Mouse (Mus musculus): ENCODE results near the gene Ttc1. TPM values are rescaled to one million over a fixed set of nuclear protein-coding genes. Genes with fewer than 3 reads are reported as not detected.

Gene Ttc1
- total RNA-seq (2023) = 36.5 TPM

DNA sequence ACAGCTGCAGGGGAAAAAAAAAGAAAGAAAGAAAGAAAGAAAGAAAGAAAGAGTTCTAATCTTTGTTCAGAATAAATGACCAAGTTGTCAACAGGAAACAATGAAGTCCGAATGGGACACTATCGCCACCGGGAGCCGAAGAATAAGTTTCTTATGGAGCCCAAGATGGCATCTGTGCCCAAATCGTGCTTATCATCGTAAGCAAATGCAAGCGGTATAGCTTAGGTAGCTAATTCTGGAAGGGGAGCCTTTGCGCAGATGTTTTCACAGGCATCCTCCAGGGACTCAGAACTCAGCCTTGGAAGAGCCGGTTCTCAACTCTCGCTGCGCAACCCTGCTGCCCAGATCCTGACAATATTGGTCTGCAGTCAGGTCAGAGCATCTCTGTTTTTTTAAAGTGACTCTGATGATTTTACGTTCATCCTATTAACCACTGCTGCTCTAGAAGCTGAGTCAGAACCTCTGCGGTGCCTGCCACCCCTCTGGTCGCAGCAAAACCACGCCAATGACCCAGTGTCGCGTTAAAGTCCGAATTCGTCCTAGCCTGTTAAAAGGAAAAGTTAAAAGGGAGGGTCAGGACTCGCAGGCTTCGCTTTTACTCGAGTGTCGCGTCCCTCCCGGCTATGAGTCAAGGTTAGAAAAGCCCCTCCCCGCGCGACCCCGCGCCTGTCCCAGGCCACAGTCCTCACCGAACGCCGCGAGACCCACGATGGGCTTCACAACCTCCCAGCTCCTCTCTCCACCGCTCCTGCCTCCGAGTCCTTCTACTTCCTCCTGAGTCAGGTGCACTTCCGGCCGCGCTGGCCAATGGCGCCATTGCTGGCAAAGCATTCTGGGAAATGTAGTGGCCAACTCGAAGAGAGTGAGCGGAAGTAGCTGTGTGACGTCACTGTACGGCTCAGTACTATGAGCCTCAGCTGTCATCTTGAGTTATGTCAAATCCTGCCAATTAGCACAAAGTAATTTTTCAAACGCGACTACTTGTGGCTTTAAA, at the start of gene Ttc1:
Gene Ttc1, minus strand, starts transcription at position 776 of the 994 bp plus-strand sequence.

DNA sequence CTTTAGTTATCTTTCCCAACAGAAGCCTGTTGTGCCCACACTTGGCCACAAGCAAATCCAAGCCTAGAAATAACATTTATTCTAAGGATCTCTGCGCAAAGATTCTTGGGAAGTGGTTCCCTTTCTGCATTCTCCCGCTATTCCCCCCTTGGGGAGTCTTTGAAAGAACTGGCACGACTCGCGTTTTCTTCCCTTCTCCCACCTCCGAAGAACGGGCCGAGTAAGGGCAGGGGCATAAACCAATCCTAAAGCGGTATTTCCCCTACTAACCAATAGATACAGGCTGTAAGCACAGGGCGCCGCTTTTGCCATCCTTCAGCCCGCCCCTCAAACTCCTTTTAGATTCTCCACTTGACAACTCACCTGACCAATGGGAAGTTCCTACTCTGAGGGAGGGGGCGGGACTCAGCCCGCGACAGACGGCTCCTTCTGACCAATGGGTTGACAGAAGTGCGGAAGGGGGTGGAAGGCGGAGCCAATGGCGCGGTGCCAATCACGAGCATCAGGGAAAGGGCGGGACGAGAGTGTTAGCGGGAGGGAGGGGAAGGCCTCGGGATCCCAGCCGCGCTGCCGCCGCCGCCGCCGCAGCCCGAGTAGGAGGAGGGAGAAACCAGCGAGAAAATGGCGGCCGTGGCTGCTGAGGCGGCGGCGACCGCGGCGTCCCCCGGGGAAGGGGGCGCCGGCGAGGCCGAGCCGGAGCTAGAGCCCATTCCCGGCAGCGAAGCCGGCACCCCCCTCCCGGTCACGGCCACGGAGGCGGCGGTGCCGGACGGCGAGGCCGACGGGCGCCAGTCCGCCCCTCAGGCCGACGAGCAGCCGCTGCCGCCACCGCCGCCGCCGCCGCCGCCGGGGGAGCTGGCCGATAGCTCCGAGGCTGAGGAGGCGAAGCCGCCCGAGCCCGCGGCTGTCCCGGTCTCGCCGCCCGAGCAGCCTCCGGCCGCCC, 66.1 kb downstream of the Ttc1 start, which contains the start of gene Pwwp2a:
Gene Pwwp2a, plus strand, starts transcription at position 527 of the 943 bp plus-strand sequence.

Other genes starting within 250 kb of the Ttc1 start
- gene Ccnjl, start 219.2 kb downstream of the Ttc1 start, total RNA-seq (2023) = 2.2 TPM
- gene 4933415A04Rik, start 161.0 kb downstream of the Ttc1 start, total RNA-seq (2023) = 1.0 TPM
- not detected for gene Fabp6, start 146.5 kb downstream of the Ttc1 start, total RNA-seq (2023)
- gene Pwwp2a, start 66.0 kb downstream of the Ttc1 start, total RNA-seq (2023) = 64.4 TPM
- not detected for gene Adra1b, start 153.2 kb upstream of the Ttc1 start, total RNA-seq (2023)